Mouse (Mus musculus): ENCODE measurements at regions not wholly inside any gene's neighbourhood (a gene's known extent, or its start where the extent isn't known, plus 50 kb on each side); places are given as distances from the start of the nearest gene placed in this dataset.
"Not testable (repeated sequence)": the region's sequence is repeated elsewhere in the genome, so short reads cannot be mapped to it uniquely, and the experiment has no call there.

GRCm38 (mm10) chr4:55279351-55279750 is 70.5 kb upstream of the Rad23b start:
- DNase-seq = not testable (repeated sequence)

GRCm38 (mm10) chr4:55280706-55281105 is 69.1 kb upstream of the Rad23b start:
- DNase-seq = no peak

GRCm38 (mm10) chr4:55281486-55282096 is 68.3 kb upstream of the Rad23b start:
- no peak for DNase-seq

GRCm38 (mm10) chr4:55282474-55282873 is 67.4 kb upstream of the Rad23b start:
- DNase-seq = no peak

- DNase-seq = no peak
These were observed 65.1 kb upstream of the Rad23b start for GRCm38 (mm10) chr4:55284722-55285225.

- peak; percentile 62 for DNase-seq
These were observed 64.2 kb upstream of the Rad23b start for GRCm38 (mm10) chr4:55285641-55286040.

GRCm38 (mm10) chr4:55288456-55288855 is 61.4 kb upstream of the Rad23b start:
- DNase-seq = no peak

GRCm38 (mm10) chr4:55292277-55292676 is 57.6 kb upstream of the Rad23b start:
- DNase-seq = peak; percentile 33

GRCm38 (mm10) chr4:55292701-55293100 is 57.1 kb upstream of the Rad23b start:
- DNase-seq = no peak

GRCm38 (mm10) chr4:55293347-55294079 is 56.3 kb upstream of the Rad23b start:
- no peak for DNase-seq

GRCm38 (mm10) chr4:55294255-55294687 is 55.6 kb upstream of the Rad23b start:
- DNase-seq = peak; percentile 20

- no peak for DNase-seq
These were observed 52.0 kb upstream of the Rad23b start for GRCm38 (mm10) chr4:55297841-55298240.

Data from adrenal gland, postnatal 14 days (tissue).